In the genomic region with DNA sequence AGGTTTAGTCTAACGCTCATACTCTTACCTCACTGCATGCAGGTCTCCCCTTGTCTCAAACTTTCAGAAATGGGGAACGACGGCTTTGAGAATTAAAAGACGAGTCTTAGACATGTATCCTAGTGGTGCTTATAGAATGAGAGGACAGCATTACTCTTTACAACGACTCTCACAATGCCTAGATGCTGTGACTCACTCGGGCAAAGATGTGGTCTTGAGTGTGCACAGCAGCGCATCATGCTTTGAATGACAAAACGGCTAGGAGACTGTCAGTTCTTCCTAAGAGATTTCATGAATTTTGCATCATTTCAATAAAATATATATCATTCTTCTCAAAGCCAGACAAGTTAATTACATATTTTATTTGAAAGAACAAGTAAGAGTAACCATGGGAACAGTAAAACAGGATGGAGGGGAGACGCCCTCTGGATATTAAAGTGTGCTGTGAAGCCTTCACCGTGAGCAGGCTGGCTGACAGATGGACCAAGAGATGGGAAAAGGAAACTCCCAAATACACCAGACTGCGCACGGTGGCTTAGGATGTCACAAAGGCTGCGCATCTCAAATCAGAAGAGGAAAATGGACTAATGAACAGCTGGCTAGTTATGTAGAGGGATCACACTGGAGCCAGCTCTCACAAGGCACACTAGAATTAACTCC, we compare ENCODE assay signal across 16 mouse cellular contexts.
DNase-seq lines count a peak whose midpoint lies in the region; ATAC-seq and TF ChIP-seq lines count a peak whose summit lies in the region.
"Had no signal": no experiment of that assay in that cellular context is flagged by ENCODE, and none has a peak within 500 bp of the region (broad histone marks: within the 10 kb centered on the region; RNA-seq: fewer than 3 reads in every experiment).

No protein-coding gene starts in this region.

- peak; percentile 7 for DNase-seq in layer of hippocampus, adult 11-12 months (ENCODE audit: low spot score)
- no peak for DNase-seq in layer of hippocampus, postnatal 25 days (ENCODE audit: extremely low spot score in 1 of 2, low spot score in 1 of 2)
- peak; percentile 67 for DNase-seq in midbrain, postnatal 0 days (ENCODE audit: low spot score)
- DNase-seq in gastrocnemius, postnatal 36 days: no peak
- DNase-seq in testis, postnatal 14 days (ENCODE audit: low spot score): no peak
- DNase-seq in left cerebral cortex, adult 9 months (ENCODE audit: low spot score in 2 of 2): no peak
- DNase-seq: cerebellum, adult 11 months; gastrocnemius, postnatal 10 days; kidney, postnatal 14 days; lung, postnatal 14 days; thymus, adult 18-20 months had no signal

- ATAC-seq in forebrain, embryonic 15.5 days (replicated peaks): peak; percentile 72
- peak; percentile 61; the same call in 1 of the 2 replicates for ATAC-seq in hindbrain, embryonic 16.5 days
- ATAC-seq in midbrain, postnatal 0 days (ENCODE audit: low FRiP score): peak; percentile 47
- ATAC-seq: intestine, postnatal 0 days had no signal

- TF ChIP-seq CTCF in midbrain, postnatal 0 days (IDR thresholded peaks at IDR 0.05): no peak

- no peaks in the 10 kb centered on the region for H3K9me3 ChIP-seq in forebrain, embryonic 15.5 days
- H3K9me3 ChIP-seq in hindbrain, embryonic 16.5 days (ENCODE audit: control insufficient read depth, low read length): no peaks in the 10 kb centered on the region
- no peaks in the 10 kb centered on the region for H3K9me3 ChIP-seq in midbrain, postnatal 0 days (ENCODE audit: low read length)
- H3K9me3 ChIP-seq: embryonic facial prominence, embryonic 13.5 days; limb, embryonic 13.5 days had no signal

- WGBS in forebrain, embryonic 15.5 days: 58% methylated on average over 13 of the region's 13 CpGs
- whole genome bisulfite sequencing in hindbrain, embryonic 16.5 days: 34% methylated on average over 13 of the region's 13 CpGs
- WGBS in midbrain, postnatal 0 days: 39% methylated on average over 13 of the region's 13 CpGs

- no peaks in the 10 kb centered on the region for H3K27me3 ChIP-seq in forebrain, embryonic 15.5 days
- no peaks in the 10 kb centered on the region for H3K27me3 ChIP-seq in hindbrain, embryonic 16.5 days (replicated peaks; ENCODE audit: control insufficient read depth, insufficient read depth, low read length)
- no peaks in the 10 kb centered on the region for H3K27me3 ChIP-seq in midbrain, postnatal 0 days (ENCODE audit: insufficient read depth, low read length)
- H3K27me3 ChIP-seq: embryonic facial prominence, embryonic 13.5 days; limb, embryonic 13.5 days had no signal

- peaks cover 16% of the 10 kb centered on the region for H3K4me1 ChIP-seq in forebrain, embryonic 15.5 days
- peaks cover 6% of the 10 kb centered on the region for H3K4me1 ChIP-seq in hindbrain, embryonic 16.5 days (ENCODE audit: control insufficient read depth, insufficient read depth, low read depth, low read length)
- H3K4me1 ChIP-seq in midbrain, postnatal 0 days (ENCODE audit: insufficient read depth, low read length): no peaks in the 10 kb centered on the region
- H3K4me1 ChIP-seq: embryonic facial prominence, embryonic 13.5 days; limb, embryonic 13.5 days had no signal

- no peak overlapping the region for H3K9ac ChIP-seq in forebrain, embryonic 15.5 days (replicated peaks)
- H3K9ac ChIP-seq in hindbrain, embryonic 16.5 days (ENCODE audit: low read depth, low read length): no peak overlapping the region
- no peak overlapping the region for H3K9ac ChIP-seq in midbrain, postnatal 0 days (replicated peaks; ENCODE audit: low read length, poor library complexity, severe bottlenecking)
- H3K9ac ChIP-seq: embryonic facial prominence, embryonic 13.5 days; limb, embryonic 13.5 days had no signal

- peak overlapping the region; percentile 70 for H3K27ac ChIP-seq in forebrain, embryonic 15.5 days (replicated peaks)
- no peak overlapping the region for H3K27ac ChIP-seq in hindbrain, embryonic 16.5 days (ENCODE audit: low read depth, low read length)
- H3K27ac ChIP-seq in midbrain, postnatal 0 days (ENCODE audit: low read depth, low read length): no peak overlapping the region
- H3K27ac ChIP-seq: embryonic facial prominence, embryonic 13.5 days; limb, embryonic 13.5 days had no signal

- no peak overlapping the region for H3K4me3 ChIP-seq in forebrain, embryonic 15.5 days
- no peak overlapping the region for H3K4me3 ChIP-seq in hindbrain, embryonic 16.5 days (ENCODE audit: low read length)
- no peak overlapping the region for H3K4me3 ChIP-seq in midbrain, postnatal 0 days (ENCODE audit: low read depth, low read length)
- H3K4me3 ChIP-seq: embryonic facial prominence, embryonic 13.5 days; limb, embryonic 13.5 days had no signal

- intact Hi-C loops in gastrocnemius, postnatal 36 days (cut with DNase I): no loop called here

- H3K4me2 ChIP-seq in forebrain, embryonic 15.5 days (replicated peaks): no peak overlapping the region
- no peak overlapping the region for H3K4me2 ChIP-seq in hindbrain, embryonic 16.5 days (ENCODE audit: low read length)
- no peak overlapping the region for H3K4me2 ChIP-seq in midbrain, postnatal 0 days (ENCODE audit: low read depth, low read length, poor library complexity, severe bottlenecking)
- H3K4me2 ChIP-seq: embryonic facial prominence, embryonic 13.5 days; limb, embryonic 13.5 days had no signal

- H3K36me3 ChIP-seq in forebrain, embryonic 15.5 days: no peaks in the 10 kb centered on the region
- no peaks in the 10 kb centered on the region for H3K36me3 ChIP-seq in hindbrain, embryonic 16.5 days (ENCODE audit: control insufficient read depth, insufficient read depth, low read length)
- H3K36me3 ChIP-seq in midbrain, postnatal 0 days (ENCODE audit: insufficient read depth, low read length): no peaks in the 10 kb centered on the region
- H3K36me3 ChIP-seq: embryonic facial prominence, embryonic 13.5 days; limb, embryonic 13.5 days had no signal

Comparison
In these comparisons a context has a peak if more than half of its experiments do, and no peak if none do; other contexts are left out.
1. DNase-seq: peak in layer of hippocampus, adult 11-12 months (single experiment) and midbrain, postnatal 0 days (single experiment); none in layer of hippocampus, postnatal 25 days (0 of 2), gastrocnemius, postnatal 36 days (0 of 2), testis, postnatal 14 days (single experiment) and left cerebral cortex, adult 9 months (0 of 2).
2. Peak in every context shown above with its lines, with median percentiles within 50 percentile points of each other: ATAC-seq.